Mouse (Mus musculus): ENCODE results near the gene Pdzrn3. TPM values are rescaled to one million over a fixed set of nuclear protein-coding genes. Genes with fewer than 3 reads are reported as not detected.

The Pdzrn3 gene
- total and polyA plus RNA-seq, 3 experiments = not detected

DNA sequence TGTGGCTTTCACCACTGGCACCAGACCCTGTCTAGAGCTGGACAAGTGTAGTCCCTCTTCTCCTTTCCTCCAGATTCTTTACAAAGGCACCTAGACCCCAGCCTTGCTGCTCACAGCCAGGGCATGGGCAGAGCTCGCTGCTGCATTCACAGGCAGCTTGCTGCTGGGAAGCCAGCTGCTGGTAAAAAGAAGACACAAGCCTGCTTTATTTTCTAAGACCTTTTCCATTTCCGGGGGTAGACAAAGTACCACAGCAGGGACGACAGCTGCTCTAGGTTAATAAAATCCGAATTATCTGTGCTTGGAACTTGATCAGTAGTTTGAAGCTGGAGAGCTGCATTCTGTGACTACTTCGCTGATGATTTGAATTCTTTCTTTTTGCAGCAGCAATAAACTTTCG is 59.2 kb downstream of the Pdzrn3 start:
- Histone ChIP-seq H3K27ac (ENCODE audit: insufficient read depth, low read depth) (no peak overlapping the region), H3K4me1 (ENCODE audit: control insufficient read depth in 1 of 2, insufficient read depth in 2 of 2) (no peaks in the 10 kb centered on the region), H3K4me2 (ENCODE audit: insufficient read depth, low read depth, poor library complexity, severe bottlenecking) (no peak overlapping the region), H3K79me2 (replicated peaks; ENCODE audit: control insufficient read depth, extremely low read depth, insufficient read depth, poor library complexity, severe bottlenecking) (no peaks in the 10 kb centered on the region), H3K4me3 (replicated peaks in 1 of 3; ENCODE audit: low read depth in 2 of 3, low read length in 2 of 3, poor library complexity in 1 of 3) (no peak overlapping the region), H3K27me3 (replicated peaks) (no peaks in the 10 kb centered on the region), H3K9me3 (replicated peaks; ENCODE audit: low read length) (peaks cover 67% of the 10 kb centered on the region), H3K9ac (ENCODE audit: insufficient read depth, low read depth) (no peak overlapping the region), H3K36me3 (replicated peaks in 1 of 2; ENCODE audit: control insufficient read depth in 1 of 2, insufficient read depth in 1 of 2, low read length in 1 of 2) (no peaks in the 10 kb centered on the region)
- dilution Hi-C loops (cut with MboI; ENCODE audit: extremely low pct_ligation_motif_present, extremely low pct_unique_long_range_greater_than_20kb, low sequenced_read_pairs) (no loop called here), in situ Hi-C loops (cut with MboI; ENCODE audit: low pct_ligation_motif_present, low pct_unique_long_range_greater_than_20kb, low sequenced_read_pairs) (no loop called here)
- DNase-seq (ENCODE audit: extremely low read depth) = no peak
- no peak for TF ChIP-seq USF2 (conservative IDR thresholded peaks at IDR 0.05; ENCODE audit: low read depth, low read length)
- no peak for TF ChIP-seq MAX (IDR thresholded peaks at IDR 0.05; ENCODE audit: low read length)
- no peak for TF ChIP-seq MXI1 (IDR thresholded peaks at IDR 0.05; ENCODE audit: low read depth, low read length)
- no peak for TF ChIP-seq ZNF384 (IDR thresholded peaks at IDR 0.05; ENCODE audit: low read depth, low read length)
- no peak for TF ChIP-seq JUN (IDR thresholded peaks at IDR 0.05; ENCODE audit: insufficient read depth, low read depth, low read length)
- TF ChIP-seq ZC3H11A (IDR thresholded peaks at IDR 0.05; ENCODE audit: low read depth, low read length) = no peak
- no peak for TF ChIP-seq ELF1 (IDR thresholded peaks at IDR 0.05; ENCODE audit: low read depth, low read length)
- TF ChIP-seq E2F4 (IDR thresholded peaks at IDR 0.05; ENCODE audit: insufficient replicate concordance, low read depth, low read length) = no peak
- TF ChIP-seq USF1 (IDR thresholded peaks at IDR 0.05; ENCODE audit: low read depth, low read length) = no peak

DNA sequence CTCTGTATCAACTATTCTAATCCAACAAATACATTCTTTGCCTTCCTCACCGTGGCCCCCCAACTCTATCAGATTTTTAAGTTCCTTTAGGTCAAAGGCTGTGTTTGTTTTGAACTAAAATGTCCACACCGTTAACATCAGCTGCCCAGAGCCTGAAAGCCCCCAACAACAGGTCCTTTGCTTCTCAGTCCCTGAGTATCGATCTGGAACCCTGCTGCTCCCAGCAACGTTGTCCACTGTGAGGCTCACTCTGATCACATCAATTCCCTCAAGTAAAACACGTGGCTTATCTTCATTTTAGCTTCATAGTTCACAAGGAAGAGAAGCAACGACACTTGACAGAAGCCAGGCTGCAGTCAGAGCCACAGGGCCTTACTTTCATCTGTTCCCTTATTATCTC is 66.3 kb downstream of the Pdzrn3 start:
- TF ChIP-seq TBP (conservative IDR thresholded peaks at IDR 0.05; ENCODE audit: low read depth, low read length) = no peak
- no peak for TF ChIP-seq HCFC1 (IDR thresholded peaks at IDR 0.05; ENCODE audit: low read depth, low read length)
- TF ChIP-seq ZKSCAN1 (IDR thresholded peaks at IDR 0.05; ENCODE audit: borderline replicate concordance, low read depth, low read length) = no peak
- TF ChIP-seq MEF2A (IDR thresholded peaks at IDR 0.05; ENCODE audit: borderline replicate concordance, low read depth, low read length) = no peak
- TF ChIP-seq JUN (IDR thresholded peaks at IDR 0.05; ENCODE audit: insufficient read depth, low read depth, low read length) = no peak
- no peak for TF ChIP-seq USF2 (conservative IDR thresholded peaks at IDR 0.05; ENCODE audit: low read depth, low read length)
- no peak for TF ChIP-seq TCF12 (IDR thresholded peaks at IDR 0.05; ENCODE audit: low read depth, low read length)
- TF ChIP-seq USF1 (IDR thresholded peaks at IDR 0.05; ENCODE audit: low read depth, low read length) = no peak
- TF ChIP-seq MXI1 (IDR thresholded peaks at IDR 0.05; ENCODE audit: low read depth, low read length) = no peak
- in situ Hi-C loops (cut with MboI; ENCODE audit: low pct_ligation_motif_present, low pct_unique_long_range_greater_than_20kb, low sequenced_read_pairs) (no loop called here), dilution Hi-C loops (cut with MboI; ENCODE audit: extremely low pct_ligation_motif_present, extremely low pct_unique_long_range_greater_than_20kb, low sequenced_read_pairs) (no loop called here)
- Histone ChIP-seq H3K4me2 (ENCODE audit: insufficient read depth, low read depth, poor library complexity, severe bottlenecking) (no peak overlapping the region), H3K9ac (ENCODE audit: insufficient read depth, low read depth) (no peak overlapping the region), H3K27ac (ENCODE audit: insufficient read depth, low read depth) (no peak overlapping the region), H3K4me3 (replicated peaks in 1 of 3; ENCODE audit: low read depth in 2 of 3, low read length in 2 of 3, poor library complexity in 1 of 3) (no peak overlapping the region), H3K79me2 (replicated peaks; ENCODE audit: control insufficient read depth, extremely low read depth, insufficient read depth, poor library complexity, severe bottlenecking) (no peaks in the 10 kb centered on the region), H3K9me3 (replicated peaks; ENCODE audit: low read length) (peaks cover 80% of the 10 kb centered on the region), H3K36me3 (replicated peaks in 1 of 2; ENCODE audit: control insufficient read depth in 1 of 2, insufficient read depth in 1 of 2, low read length in 1 of 2) (no peaks in the 10 kb centered on the region), H3K27me3 (replicated peaks) (no peaks in the 10 kb centered on the region), H3K4me1 (ENCODE audit: control insufficient read depth in 1 of 2, insufficient read depth in 2 of 2) (no peaks in the 10 kb centered on the region)
- no peak for DNase-seq (ENCODE audit: extremely low read depth)
